Mouse (Mus musculus) brown adipose tissue, adult 24 weeks (tissue): ENCODE results near the gene Spata2l. TPM values are rescaled to one million over a fixed set of nuclear protein-coding genes. Genes with fewer than 3 reads are reported as not detected.
A peak's percentile ranks its signal among the peaks of the same experiment; 100 is the strongest.

Experiments
- H3K27ac ChIP-seq: fragments of 200-500 bp; replicated peaks from 2 replicates; pipeline ENCODE4 v1.5.1; 2012; ENCODE audit warnings: low read depth, mild to moderate bottlenecking, low read length
- H3K4me1 ChIP-seq: fragments of 200-500 bp; 2 replicates; pipeline ENCODE4 v1.6.1; 2012; ENCODE audit warnings: low read length, mixed read lengths; ENCODE audit not compliant: control insufficient read depth, insufficient read depth, insufficient read length
- H3K4me3 ChIP-seq: fragments of 200-500 bp; 2 replicates; pipeline ENCODE4 v1.5.1; 2012; ENCODE audit warnings: low read depth, mild to moderate bottlenecking, low read length, moderate library complexity; ENCODE audit not compliant: insufficient read depth
- polyA plus RNA-seq: library from polyadenylated mRNA; stranded (reverse); fragments of >200 nt; gene quantifications from 2 replicates; pipeline ENCODE4 v1.2.4, GENCODE M21; 2012; ENCODE audit not compliant: missing spikeins, insufficient read depth, insufficient read length

Spata2l gene
- polyA plus RNA-seq, 1 experiment: 1.4 TPM

DNA sequence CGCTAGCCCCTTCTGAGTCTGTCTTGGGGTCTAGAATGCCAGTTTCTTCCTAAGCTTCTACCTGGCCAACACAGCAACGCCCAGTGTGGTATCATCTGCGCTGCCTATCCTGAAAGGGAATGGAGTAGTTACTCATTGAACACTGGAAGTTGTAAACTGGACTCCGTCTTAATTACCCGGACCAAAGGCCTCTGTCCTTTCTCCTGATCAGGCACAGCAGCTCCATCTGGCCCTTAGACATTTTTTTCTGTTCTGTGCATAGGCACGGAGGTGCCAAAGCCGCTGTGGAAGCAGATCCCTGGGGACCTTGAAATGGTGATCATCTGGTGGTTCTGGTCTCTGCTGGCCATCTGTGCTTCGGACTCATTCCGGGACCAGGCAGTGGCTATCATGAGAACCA lies 42.3 kb downstream of the Spata2l start:
- H3K4me1 ChIP-seq: 0 out of 2 replicates have a peak, but pooled peaks cover 2% of the 10 kb centered on the region
- no peak overlapping the region for H3K27ac ChIP-seq

DNA sequence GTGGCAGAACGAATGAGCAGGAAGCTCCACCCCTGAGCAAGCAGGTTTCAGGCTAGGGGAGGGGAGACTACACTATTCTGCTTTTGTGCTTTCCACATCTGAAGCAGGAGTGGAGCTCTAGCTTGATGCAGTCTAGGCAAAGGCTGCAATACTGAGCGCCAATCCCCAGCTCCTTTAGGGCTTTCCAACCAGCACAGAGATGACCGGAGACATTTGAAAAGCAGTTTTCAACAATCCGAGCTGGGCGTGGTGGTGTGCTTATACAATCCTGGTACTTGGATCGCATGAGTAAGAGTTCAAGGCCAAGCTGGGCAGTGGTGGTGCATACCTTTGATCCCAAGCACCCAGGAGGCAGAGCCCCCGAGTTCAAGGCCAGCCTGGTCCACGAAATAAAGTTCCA lies 44.1 kb downstream of the Spata2l start:
- H3K4me3 ChIP-seq: no peak overlapping the region
- H3K27ac ChIP-seq: no peak overlapping the region
- H3K4me1 ChIP-seq: 0 out of 2 replicates have a peak, but pooled peaks cover 2% of the 10 kb centered on the region

More for the DNA sequence above, 42.3 kb downstream of the Spata2l start:
- no peak overlapping the region for H3K4me3 ChIP-seq

DNA sequence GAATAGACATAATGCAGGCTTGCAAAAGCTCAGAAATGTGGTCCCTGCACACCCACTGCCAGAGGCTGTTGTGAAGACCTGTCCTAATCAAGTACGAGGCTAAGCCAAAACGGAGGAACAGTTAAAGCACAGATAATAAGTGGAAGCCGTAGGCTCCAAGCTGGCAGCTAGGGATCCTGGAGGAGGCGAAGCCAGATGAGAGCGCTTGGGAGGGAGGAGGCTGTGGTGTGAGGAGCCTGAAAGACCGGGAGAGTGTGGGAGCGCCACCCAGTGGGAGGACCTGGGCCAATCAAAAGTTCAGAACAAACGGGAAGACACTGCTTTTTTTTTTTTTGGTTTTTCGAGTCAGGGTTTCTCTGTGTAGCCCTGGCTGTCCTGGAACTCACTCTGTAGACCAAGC lies 45.4 kb downstream of the Spata2l start:
- Histone ChIP-seq H3K27ac (no peak overlapping the region), H3K4me1 (peaks cover 6% of the 10 kb centered on the region), H3K4me3 (no peak overlapping the region)

DNA sequence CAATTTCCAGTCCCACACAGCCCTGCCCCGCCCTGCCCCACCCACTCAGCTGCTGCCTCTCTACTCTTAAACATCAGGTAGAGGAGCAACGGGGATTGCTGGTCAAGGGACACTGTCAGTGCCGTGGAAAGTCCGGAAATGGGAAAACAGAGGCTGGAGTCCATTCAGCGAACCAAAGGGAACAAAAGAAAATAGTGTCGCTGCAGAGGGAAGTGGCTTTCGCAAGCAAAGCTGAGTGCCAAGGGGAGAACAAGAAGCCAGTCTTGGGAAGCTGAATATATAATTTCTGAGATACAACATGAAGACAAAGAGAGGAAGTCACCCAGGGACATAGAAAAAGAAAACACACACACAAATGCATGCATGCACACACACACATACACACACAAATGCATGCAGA lies 47.2 kb downstream of the Spata2l start:
- H3K4me3 ChIP-seq: no peak overlapping the region
- peaks cover 9% of the 10 kb centered on the region for H3K4me1 ChIP-seq
- 0 out of 2 replicates have a peak overlapping the region, but pooled peaks have one; percentile 1 for H3K27ac ChIP-seq

DNA sequence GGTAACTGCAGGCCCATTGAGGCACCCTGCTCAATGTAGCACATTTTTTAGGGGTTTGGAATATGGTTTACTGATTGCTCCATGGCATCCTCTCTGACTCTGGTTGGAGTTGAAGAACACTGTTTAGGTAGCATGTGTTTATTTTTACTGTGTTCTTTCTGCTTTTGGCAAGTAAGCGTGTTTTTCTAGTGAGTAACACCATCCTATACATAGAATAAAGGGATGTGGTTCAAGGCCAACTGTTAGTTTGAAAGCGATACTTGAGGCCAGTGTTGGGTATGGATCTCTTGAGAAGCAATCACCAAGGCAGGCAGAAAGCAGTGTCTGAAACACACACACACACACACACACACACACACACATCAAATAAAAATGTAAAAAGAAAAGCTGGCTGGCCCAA lies 48.0 kb downstream of the Spata2l start:
- peaks cover 9% of the 10 kb centered on the region for H3K4me1 ChIP-seq
- peak overlapping the region; percentile 87 for H3K27ac ChIP-seq
- peak overlapping the region; percentile 49 for H3K4me3 ChIP-seq

DNA sequence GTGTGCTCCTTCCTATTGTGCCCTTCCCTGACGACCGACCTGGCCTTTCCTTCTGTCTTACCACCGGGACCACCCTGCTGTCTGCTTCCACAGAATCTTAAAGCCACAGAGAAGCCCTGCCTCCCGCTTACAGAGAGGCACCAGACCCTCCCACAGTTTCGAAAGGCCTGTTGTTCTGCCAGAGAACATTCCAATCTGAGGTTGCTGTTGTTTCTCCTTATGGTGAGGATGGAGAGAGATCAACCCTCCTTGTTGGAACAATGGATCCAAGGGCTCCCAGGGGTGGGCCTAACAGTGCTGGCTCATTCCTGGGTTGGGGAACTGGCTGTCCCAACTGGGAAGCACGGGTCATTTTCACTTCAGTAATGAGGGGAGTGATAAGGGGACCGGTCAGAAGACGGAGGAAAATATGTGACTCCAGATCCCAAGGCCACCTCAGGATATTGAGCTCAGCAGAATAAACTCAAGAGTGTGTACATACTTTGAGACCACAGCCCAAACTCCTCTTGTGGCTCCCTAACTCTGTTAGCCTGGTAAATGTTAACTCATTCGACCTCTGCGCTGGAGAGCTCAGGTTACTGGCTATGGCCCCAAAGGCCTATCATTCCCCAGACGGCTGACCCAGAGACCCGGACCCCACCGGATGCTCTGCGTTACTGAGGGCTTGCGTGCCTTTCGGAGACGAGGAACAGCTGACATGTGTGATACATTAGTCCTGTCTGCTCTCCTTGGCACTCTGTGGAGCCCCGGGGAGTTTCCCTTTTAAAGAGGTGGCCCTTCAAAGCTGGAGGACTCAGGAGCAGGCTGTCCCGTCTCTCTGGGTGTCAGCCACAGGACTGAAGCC lies 50.2 kb downstream of the Spata2l start, which contains the start of gene Dpep1:
Gene Dpep1, plus strand, starts transcription at position 677 of the 844 bp plus-strand sequence.
- peaks cover 9% of the 10 kb centered on the region for H3K4me1 ChIP-seq
- peak within 1 kb of the TSS; percentile 87 for H3K27ac ChIP-seq
- peak within 1 kb of the TSS; percentile 49 for H3K4me3 ChIP-seq

DNA sequence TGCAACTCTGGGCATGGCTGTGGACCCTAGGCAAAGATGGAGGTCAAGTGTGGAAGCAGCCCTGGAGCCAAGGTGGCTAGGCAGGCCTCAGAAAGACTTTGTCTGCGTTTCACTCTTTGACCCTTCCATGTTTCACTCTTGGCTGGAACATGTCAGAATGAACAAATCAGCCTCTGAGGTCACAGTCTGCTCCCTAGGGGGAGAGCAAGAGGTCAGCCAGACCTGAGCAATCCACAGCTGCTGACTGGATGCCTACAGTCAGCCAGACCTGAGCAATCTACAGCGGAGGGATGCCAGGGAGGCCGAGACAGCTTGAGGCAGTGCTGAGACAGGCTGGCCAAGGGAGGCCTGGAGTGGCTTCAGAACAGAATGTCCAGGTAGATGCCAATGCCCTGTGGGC lies 54.6 kb downstream of the Spata2l start:
- Histone ChIP-seq H3K4me1 (peaks cover 5% of the 10 kb centered on the region), H3K27ac (peak overlapping the region; percentile 90), H3K4me3 (peak overlapping the region; percentile 51)

Other genes starting within 250 kb of the Spata2l start
- gene Ankrd11, start 194.0 kb downstream of the Spata2l start, polyA plus RNA-seq: 33.3 and 37.9 TPM in 2 replicates
- gene Spg7, start 173.3 kb downstream of the Spata2l start, polyA plus RNA-seq: 154 and 173 TPM in 2 replicates
- 615 and 813 TPM in 2 replicates for gene Rpl13, start 133.9 kb downstream of the Spata2l start, polyA plus RNA-seq
- not detected in 2 replicates for gene Cpne7, start 118.9 kb downstream of the Spata2l start, polyA plus RNA-seq
- gene Sult5a1, start 77.9 kb downstream of the Spata2l start, polyA plus RNA-seq: 3.4 and 4.3 TPM in 2 replicates
- gene Dpep1, start 50.0 kb downstream of the Spata2l start, polyA plus RNA-seq: 29.4 and 31.2 TPM in 2 replicates
- gene Chmp1a, start 23.5 kb downstream of the Spata2l start, polyA plus RNA-seq: 34.7 and 39.5 TPM in 2 replicates
- gene Spata33, start 23.4 kb downstream of the Spata2l start, polyA plus RNA-seq: 5.8 TPM in 1 of 2 replicates, not detected in the other
- gene Cdk10, start 11.4 kb downstream of the Spata2l start, polyA plus RNA-seq: 11.4 and 12.3 TPM in 2 replicates
- gene Zfp276, start 18.0 kb upstream of the Spata2l start, polyA plus RNA-seq: 3.3 and 7.7 TPM in 2 replicates
- 7.7 and 8.5 TPM in 2 replicates for gene Vps9d1, start 18.1 kb upstream of the Spata2l start, polyA plus RNA-seq
- not detected in 2 replicates for gene Fanca, start 82.3 kb upstream of the Spata2l start, polyA plus RNA-seq
- gene Spire2, start 96.5 kb upstream of the Spata2l start, polyA plus RNA-seq: not detected in 2 replicates
- gene Tcf25, start 137.5 kb upstream of the Spata2l start, polyA plus RNA-seq: 203 and 244 TPM in 2 replicates
- gene Mc1r, start 170.9 kb upstream of the Spata2l start, polyA plus RNA-seq: not detected in 2 replicates
- gene Tubb3, start 175.2 kb upstream of the Spata2l start, polyA plus RNA-seq: 0.75 TPM in 1 of 2 replicates, not detected in the other
- gene Def8, start 187.3 kb upstream of the Spata2l start, polyA plus RNA-seq: 14.4 and 15.7 TPM in 2 replicates
- gene Afg3l1, start 241.7 kb upstream of the Spata2l start, polyA plus RNA-seq: 32.8 and 41.6 TPM in 2 replicates